Mouse (Mus musculus): ENCODE measurements around the gene Afap1. TPM values are rescaled to one million over a fixed set of nuclear protein-coding genes. Genes with fewer than 3 reads are reported as not detected.

The Afap1 gene
- total RNA-seq, 2 experiments from 2014 or later: 110 to 127 TPM

- peak in 1 of 2 experiments; percentile 39 for DNase-seq (ENCODE audit: extremely low spot score in 1 of 2, low spot score in 2 of 2)
- intact Hi-C loops (cut with DNase I): loop anchor here (5.0 kb wide), 1 partner anchor 78 kb away; no protein-coding TSS in a partner anchor
These were observed 1.4 kb downstream of the Afap1 start for GRCm38 (mm10) chr5:35894295-35895047.

GRCm38 (mm10) chr5:35895926-35896325, 2.8 kb downstream of the Afap1 start:
- intact Hi-C loops (cut with DNase I): no loop called here
- no peak for DNase-seq (ENCODE audit: extremely low spot score in 1 of 2, low spot score in 2 of 2)

- intact Hi-C loops (cut with DNase I): no loop called here
- no peak for DNase-seq (ENCODE audit: extremely low spot score in 1 of 2, low spot score in 2 of 2)
These were observed 3.4 kb downstream of the Afap1 start for GRCm38 (mm10) chr5:35896556-35896955.

- intact Hi-C loops (cut with DNase I): no loop called here
- no peak for DNase-seq (ENCODE audit: extremely low spot score in 1 of 2, low spot score in 2 of 2)
These were observed 4.0 kb downstream of the Afap1 start for GRCm38 (mm10) chr5:35897147-35897546.

GRCm38 (mm10) chr5:35898114-35898513, 5.0 kb downstream of the Afap1 start:
- intact Hi-C loops (cut with DNase I): no loop called here
- no peak for DNase-seq (ENCODE audit: extremely low spot score in 1 of 2, low spot score in 2 of 2)

GRCm38 (mm10) chr5:35898994-35899393, 5.9 kb downstream of the Afap1 start:
- intact Hi-C loops (cut with DNase I): no loop called here
- DNase-seq (ENCODE audit: extremely low spot score in 1 of 2, low spot score in 2 of 2): no peak

- no peak for DNase-seq (ENCODE audit: extremely low spot score in 1 of 2, low spot score in 2 of 2)
- intact Hi-C loops (cut with DNase I): no loop called here
These were observed 7.5 kb downstream of the Afap1 start for GRCm38 (mm10) chr5:35900401-35901225.

- DNase-seq (ENCODE audit: extremely low spot score in 1 of 2, low spot score in 2 of 2): no peak
- intact Hi-C loops (cut with DNase I): no loop called here
These were observed 8.2 kb downstream of the Afap1 start for GRCm38 (mm10) chr5:35901226-35901809.

GRCm38 (mm10) chr5:35903456-35903855, 10.3 kb downstream of the Afap1 start:
- intact Hi-C loops (cut with DNase I): no loop called here
- no peak for DNase-seq (ENCODE audit: extremely low spot score in 1 of 2, low spot score in 2 of 2)

GRCm38 (mm10) chr5:35905283-35905682, 12.2 kb downstream of the Afap1 start:
- intact Hi-C loops (cut with DNase I): no loop called here
- no peak for DNase-seq (ENCODE audit: extremely low spot score in 1 of 2, low spot score in 2 of 2)

GRCm38 (mm10) chr5:35907090-35907489, 14.0 kb downstream of the Afap1 start:
- intact Hi-C loops (cut with DNase I): no loop called here
- DNase-seq (ENCODE audit: extremely low spot score in 1 of 2, low spot score in 2 of 2): no peak

GRCm38 (mm10) chr5:35907633-35908426, 14.7 kb downstream of the Afap1 start:
- intact Hi-C loops (cut with DNase I): no loop called here

GRCm38 (mm10) chr5:35908626-35909443, 15.7 kb downstream of the Afap1 start:
- DNase-seq (ENCODE audit: extremely low spot score in 1 of 2, low spot score in 2 of 2): peak in 1 of 2 experiments; percentile 48
- intact Hi-C loops (cut with DNase I): no loop called here

More at GRCm38 (mm10) chr5:35907633-35908426, 14.7 kb downstream of the Afap1 start:
- peak; percentile 78 to 80 for DNase-seq (ENCODE audit: extremely low spot score in 1 of 2, low spot score in 2 of 2)

- DNase-seq (ENCODE audit: extremely low spot score in 1 of 2, low spot score in 2 of 2): no peak
These were observed 22.6 kb downstream of the Afap1 start for GRCm38 (mm10) chr5:35915629-35916300.

GRCm38 (mm10) chr5:35916666-35917065, 23.5 kb downstream of the Afap1 start:
- intact Hi-C loops (cut with DNase I): no loop called here
- no peak for DNase-seq (ENCODE audit: extremely low spot score in 1 of 2, low spot score in 2 of 2)

More at GRCm38 (mm10) chr5:35915629-35916300, 22.6 kb downstream of the Afap1 start:
- intact Hi-C loops (cut with DNase I): no loop called here

- DNase-seq (ENCODE audit: extremely low spot score in 1 of 2, low spot score in 2 of 2): peak in 1 of 2 experiments; percentile 66
- intact Hi-C loops (cut with DNase I): no loop called here
These were observed 25.3 kb downstream of the Afap1 start for GRCm38 (mm10) chr5:35918387-35918786.

GRCm38 (mm10) chr5:35920076-35920475, 27.0 kb downstream of the Afap1 start:
- intact Hi-C loops (cut with DNase I): no loop called here

More at GRCm38 (mm10) chr5:35920076-35920475, 27.0 kb downstream of the Afap1 start:
- DNase-seq (ENCODE audit: extremely low spot score in 1 of 2, low spot score in 2 of 2): no peak
